Mouse (Mus musculus): Measurements from ENCODE around the gene Rbmx. TPM values are rescaled to one million over a fixed set of nuclear protein-coding genes. Genes with fewer than 3 reads are reported as not detected.

The Rbmx gene
- polyA plus RNA-seq, 2 experiments from 2014 or later, result 71.9 to 72.2 TPM

Other genes with a start within 250 kb of the Rbmx start
- 10 to 100 TPM; 49.7 to 55.1 TPM for gene Cd40lg, start 180.9 kb downstream of the Rbmx start, polyA plus RNA-seq (2017; shearing (Covaris generic))
- gene Arhgef6, start 54.3 kb downstream of the Rbmx start, polyA plus RNA-seq (2017; shearing (Covaris generic)), result 10 to 100 TPM; 76.3 to 82.5 TPM
- not detected for gene Gm364, start 16.1 kb upstream of the Rbmx start, polyA plus RNA-seq (2017; shearing (Covaris generic))
- gene Gpr101, start 110.7 kb upstream of the Rbmx start, polyA plus RNA-seq (2017; shearing (Covaris generic)), result not detected

All from activated CD4-positive, CD25-positive, alpha-beta regulatory T cell, adult 4 months (primary cell).